Mouse (Mus musculus): Measurements from ENCODE around the gene Slc28a1.

GRCm38 (mm10) chr7:81154960-81155359 lies 40.4 kb downstream of the Slc28a1 start:
- TF ChIP-seq USF2 (IDR thresholded peaks at IDR 0.05; ENCODE audit: borderline replicate concordance in 1 of 2, insufficient read depth in 1 of 2, low read depth in 1 of 2, low read length in 2 of 2) (no peak), POLR2A (IDR thresholded peaks at IDR 0.05; ENCODE audit: control insufficient read depth in 1 of 2, insufficient read depth in 1 of 2, low read depth in 1 of 2, low read length in 2 of 2, poor library complexity in 1 of 2) (no peak), EP300 (IDR thresholded peaks at IDR 0.05; ENCODE audit: low read depth in 1 of 2, low read length in 2 of 2) (no peak), ZNF384 (IDR thresholded peaks at IDR 0.05; ENCODE audit: low read depth, low read length) (no peak), GATA1 (IDR thresholded peaks at IDR 0.05; ENCODE audit: low read depth, low read length) (no peak), UBTF (IDR thresholded peaks at IDR 0.05; ENCODE audit: borderline replicate concordance, insufficient read depth, low read depth, low read length) (no peak), HCFC1 (IDR thresholded peaks at IDR 0.05; ENCODE audit: low read depth, low read length) (no peak)

Data from MEL (cell line).